Mouse (Mus musculus) right cerebral cortex, adult 18-20 months (tissue): ENCODE measurements around the gene Ptpre.

ENCODE experiments used
- DNase-seq: peaks from one replicate; pipeline ENCODE4 v3.0.0; 2022; ENCODE audit warnings: mixed read lengths

Ptpre gene

DNA sequence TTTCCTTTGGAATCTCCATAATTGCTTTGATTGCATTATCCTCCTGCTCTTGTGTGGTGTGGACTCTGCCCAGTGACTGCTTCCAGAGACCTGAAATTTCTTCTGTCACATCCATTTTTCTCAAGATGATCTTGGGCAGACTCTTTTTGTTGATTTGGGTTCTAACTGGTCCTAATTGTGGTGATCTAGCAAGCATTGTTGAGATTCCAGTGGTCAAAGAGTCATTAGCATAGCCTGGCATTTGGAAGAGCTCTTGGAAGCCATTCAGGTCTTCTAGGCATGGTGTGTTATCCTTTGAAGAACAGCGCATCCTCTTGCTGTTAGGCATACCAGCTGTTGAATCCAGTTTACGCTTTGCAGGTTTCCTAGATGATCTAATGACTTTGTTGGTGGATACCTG is 161.1 kb downstream of the Ptpre start:
- no peak for DNase-seq

DNA sequence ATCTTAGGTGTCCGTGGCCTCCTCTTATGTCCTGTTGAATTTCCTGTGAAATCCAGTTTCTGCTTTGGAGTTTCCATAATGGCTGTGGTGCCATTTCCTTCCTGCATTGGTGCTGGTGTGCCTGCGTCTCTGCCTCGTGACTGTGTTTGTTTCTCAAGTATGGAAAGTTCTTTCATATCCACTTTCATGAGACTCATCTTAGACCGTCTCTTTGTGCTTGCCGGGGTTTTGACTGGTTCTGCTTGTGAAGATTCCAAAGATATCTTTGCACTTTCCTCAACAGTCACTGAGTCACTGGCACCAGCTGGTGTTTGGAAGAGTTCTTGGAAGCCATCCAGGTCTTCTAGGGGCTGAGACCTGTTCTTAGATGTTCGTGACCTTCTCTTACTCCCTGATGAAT is 162.1 kb downstream of the Ptpre start:
- peak; percentile 8 for DNase-seq

DNA sequence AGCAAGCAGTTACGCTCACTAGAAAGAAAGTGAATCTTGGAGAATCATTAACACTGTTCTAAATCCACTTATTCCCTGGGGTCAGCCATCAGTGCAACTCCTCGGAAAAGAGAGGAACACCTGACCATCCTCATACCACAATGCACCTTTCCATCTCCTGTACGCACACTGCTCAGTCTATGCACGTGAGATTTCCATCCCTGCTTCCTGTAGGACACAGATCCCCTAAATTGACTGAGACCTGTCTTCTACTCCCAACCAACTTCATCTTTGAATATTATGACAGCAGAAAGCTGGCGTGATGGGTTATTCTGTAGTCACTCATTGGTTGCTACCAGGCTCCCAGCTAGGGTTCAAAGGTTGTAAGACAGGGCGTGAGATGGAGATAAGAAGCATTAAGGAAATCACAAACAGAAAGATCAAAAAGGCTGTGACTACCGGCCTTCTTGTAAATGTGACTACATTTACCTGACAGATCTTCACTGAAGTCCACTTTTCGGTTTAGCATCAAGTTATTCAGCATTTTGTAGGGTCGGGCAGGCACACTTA is 166.4 kb downstream of the Ptpre start:
- no peak for DNase-seq

DNA sequence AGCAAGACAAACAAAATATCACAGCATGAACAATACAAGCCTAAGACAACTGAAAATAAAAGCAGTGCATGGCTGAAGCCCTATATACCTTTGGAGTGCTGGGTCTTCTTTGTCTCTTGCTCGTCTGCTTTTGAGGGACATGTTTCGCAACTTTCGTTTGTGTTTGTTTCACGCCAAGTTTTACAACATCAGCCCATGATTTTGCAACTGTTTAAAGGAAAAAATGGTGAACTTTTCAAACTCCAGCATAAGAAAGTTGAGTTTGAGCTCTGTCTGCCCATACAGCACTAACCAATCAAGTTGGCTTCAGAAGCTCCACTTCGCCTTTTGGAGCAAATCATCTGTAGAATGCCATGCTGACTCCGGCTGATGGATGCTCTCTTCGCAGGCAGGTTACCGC is 167.0 kb downstream of the Ptpre start:
- DNase-seq = no peak

DNA sequence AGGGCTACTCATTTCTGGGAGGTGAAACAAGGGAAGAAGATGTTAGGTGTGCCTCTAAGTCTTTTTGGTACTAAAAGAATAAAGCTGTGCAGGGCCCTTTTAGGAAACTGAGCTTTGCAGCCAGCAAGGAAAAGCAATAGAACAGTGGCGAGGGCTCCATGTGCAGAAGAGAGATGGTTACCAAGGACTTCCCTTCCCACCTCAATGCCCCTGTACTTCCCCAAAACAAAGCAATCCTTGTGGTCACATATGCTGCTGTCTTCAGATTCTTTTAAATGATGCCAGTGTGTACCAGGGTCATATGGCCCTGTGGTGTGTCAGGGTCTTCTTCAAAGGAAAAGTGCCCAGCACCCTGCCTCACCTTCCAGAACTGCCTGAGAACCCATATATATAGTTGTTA is 167.8 kb downstream of the Ptpre start:
- no peak for DNase-seq

DNA sequence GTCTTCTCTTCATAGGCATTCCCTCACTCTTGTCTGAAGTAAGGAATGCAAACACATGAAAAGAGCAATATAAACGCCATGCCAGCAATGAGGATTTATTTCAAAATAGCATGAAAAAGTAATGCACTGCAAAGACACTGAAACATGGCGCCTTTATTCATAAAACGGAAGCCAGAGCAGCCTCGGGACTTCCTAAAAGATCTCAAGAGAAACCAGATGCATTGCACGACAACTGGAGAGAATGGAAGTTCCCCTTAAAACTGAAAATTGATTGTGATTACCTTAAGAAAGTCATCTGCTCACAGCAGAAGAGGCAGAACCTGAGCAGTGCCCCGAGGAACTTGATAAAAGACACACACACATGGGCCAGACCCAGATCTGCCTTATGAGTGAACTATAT is 168.5 kb downstream of the Ptpre start:
- DNase-seq = no peak

DNA sequence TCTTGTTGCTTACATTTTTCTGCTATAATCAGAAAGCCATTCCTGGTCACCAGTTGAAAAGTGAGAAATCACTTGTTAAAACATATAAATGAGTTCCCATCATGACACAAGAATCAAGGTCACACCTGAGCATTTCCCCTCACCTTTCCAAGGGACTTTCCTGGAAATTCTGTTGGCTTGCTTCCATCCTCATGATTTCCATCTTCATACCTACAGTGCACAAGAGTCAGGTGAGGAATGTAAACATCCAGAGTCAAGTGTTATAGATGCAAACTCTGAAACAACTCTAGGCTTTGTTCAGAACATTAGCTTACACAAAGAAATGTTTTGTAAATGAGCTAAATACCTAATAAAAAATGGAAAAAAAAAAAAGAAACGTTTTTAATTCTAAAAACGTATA is 173.4 kb downstream of the Ptpre start:
- no peak for DNase-seq

DNA sequence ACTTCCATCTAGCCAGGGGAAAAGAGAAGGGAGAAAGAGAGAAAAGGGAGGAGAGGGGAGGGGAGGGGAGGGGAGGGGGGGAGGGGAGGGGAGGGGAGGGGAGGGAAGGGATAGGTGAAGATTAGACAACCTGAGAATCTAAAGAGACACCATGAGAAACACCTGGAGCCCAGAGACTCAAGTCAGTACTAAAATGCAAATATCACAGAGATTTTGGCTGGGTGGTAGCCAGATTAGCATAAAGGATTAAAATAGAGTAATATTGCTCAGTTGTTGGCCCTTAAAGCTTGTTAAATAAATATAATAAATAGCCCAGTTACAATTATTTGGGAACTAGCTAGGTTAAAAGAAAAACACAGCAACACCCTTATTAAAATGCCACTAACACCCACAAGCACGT is 175.3 kb downstream of the Ptpre start:
- no peak for DNase-seq

DNA sequence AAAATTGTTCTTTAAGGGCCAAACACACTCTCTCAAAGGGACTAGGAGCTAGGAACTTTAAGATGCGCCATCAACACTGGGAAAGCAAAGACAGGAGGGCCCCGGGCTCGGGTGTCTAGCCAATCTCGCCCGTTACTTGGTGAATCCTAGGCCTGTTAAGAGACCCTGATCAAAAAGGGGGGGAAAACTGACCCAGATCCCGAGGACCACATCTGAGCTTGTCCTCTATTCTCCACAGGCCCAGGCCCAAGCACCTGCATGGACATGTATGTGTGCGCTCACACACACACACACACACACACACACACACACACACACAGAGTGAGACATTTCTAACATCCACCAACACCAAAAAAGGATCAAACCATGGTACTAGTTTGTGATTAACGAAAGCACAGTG is 176.0 kb downstream of the Ptpre start:
- no peak for DNase-seq

DNA sequence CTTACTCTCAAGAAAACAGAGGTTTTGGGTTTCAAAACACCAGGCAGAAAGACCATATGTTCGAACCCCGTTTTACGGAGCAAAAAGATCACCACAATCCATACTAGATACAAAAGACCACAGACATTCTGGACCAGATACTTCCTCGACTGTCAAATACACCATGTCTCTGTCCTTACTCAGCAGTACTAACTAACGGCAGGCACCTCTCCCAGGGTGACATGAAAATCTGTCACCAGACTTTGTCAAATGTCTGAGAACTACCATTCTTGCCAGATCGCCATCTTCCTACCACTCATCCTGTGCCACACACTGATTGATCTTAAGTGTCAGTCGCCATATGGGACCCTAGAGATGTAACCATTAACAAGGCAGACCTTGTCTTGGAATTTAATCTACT is 177.9 kb downstream of the Ptpre start:
- no peak for DNase-seq

DNA sequence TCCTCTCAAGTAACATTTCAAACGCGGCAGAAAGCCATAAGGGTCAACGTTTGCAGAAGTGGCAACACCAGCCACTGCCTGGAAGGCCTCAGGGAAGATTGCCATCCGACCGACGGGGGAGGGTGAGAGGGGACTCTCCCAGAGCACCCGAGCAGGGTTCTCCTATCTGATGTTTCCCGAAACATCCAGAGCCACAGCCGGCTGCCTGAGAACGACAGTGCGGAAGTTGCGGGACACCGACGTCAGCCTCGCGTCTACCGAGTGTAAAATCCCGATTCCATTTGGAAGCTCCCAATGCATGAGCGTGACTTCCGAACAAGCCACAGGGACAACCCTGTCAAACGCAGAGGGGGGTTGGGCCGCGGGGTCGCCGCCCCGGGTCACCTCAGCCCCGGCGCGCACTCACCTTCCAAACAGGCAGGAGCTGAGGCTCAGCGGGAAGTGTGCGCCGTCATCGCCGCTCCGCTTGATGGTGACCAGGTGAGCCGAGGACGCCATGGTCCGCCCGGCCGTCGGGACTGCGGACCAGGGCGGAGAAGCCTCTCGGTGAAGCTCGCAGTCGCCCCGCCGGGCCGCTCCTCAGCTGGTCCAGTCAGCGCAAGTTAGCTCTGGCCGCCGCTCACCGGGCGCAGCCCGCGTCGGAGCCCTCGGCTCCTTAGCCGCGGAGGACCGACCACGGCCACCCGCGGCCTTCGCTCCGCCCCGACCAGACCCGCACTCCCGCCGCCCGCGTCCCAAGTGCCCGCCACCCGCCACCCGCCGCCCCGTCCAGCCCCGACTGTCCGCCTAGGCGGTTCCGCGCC is 178.6 kb downstream of the Ptpre start, which contains the start of gene Mki67:
Mki67 (minus strand) TSS at position 720 of the 803 bp plus-strand sequence.
- no peak for DNase-seq

DNA sequence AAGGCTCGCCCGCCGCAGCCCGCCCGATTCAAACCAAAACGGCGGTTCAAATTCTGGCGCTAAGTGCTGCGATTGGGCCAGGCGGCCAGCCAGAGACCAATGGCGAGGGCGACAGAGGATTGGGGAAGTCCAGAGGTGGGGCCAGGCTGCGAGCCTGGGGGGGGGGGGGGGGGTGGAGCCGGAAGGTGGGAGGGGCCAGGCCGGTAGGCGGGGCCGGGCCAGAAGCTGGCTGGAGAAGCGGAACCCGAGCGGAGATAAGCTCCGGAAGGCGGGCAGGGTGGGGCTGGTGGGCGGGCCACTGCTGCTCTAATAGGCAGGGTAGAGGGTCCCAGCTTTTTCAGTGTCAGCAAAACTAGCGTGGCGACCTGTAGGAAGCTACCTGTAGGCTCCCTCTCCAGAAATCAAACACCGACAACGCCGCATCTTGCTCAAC is 179.2 kb downstream of the Ptpre start:
- peak; percentile 81 for DNase-seq

DNA sequence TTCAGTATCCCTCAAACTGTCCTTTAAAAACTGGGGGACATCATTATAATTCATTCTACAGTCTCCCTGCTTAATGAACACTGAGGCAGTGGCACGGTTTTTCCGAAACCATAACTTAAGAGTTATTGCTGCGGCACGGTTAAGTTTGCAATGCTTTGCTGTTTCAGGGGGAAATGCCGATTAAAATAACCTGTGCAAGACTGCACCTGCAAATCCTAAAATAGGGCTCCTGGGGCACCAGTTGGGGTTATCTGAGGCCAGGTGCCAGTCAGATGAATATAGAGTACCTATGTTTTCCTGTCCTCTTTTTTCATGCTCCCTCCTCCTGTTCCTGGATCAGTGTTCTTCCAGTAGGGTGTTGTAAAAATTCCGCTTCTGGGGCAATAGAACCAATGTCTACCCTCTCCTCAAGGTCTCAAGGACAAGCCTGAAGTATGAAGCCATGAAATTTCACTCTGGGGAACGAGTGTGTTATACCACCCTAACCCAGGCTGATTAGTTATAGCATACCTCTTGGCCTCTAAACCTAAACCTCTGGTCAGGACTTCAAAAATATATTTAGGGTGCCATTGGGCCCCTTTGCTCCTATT is 179.8 kb downstream of the Ptpre start:
- no peak for DNase-seq

DNA sequence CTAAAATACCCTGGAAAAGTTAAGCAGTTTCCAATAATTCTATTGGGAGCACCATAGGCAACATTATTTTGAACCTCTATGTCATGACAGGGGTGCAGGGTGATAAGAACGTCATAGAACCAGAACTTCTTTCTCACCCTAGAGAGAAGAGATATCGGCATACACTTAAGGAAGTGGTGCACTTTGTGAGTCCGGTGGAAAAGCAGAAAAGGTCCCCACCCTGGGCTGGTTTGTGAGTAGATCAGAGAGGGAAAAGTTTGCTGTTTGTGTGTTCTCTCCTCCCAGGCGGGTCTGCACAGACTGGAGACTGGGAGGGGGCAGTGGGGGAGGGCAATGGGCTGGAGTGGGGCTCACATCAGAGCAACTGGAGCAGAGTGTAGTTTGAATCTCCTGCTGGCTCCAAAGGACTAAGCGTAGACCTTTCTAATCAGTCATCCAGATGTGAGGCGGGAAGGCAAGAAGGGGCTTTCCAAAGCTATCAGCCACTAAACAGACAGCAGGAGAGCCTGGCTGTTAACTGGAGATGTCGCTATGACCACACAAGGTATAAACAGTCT is 184.2 kb downstream of the Ptpre start:
- DNase-seq = no peak

DNA sequence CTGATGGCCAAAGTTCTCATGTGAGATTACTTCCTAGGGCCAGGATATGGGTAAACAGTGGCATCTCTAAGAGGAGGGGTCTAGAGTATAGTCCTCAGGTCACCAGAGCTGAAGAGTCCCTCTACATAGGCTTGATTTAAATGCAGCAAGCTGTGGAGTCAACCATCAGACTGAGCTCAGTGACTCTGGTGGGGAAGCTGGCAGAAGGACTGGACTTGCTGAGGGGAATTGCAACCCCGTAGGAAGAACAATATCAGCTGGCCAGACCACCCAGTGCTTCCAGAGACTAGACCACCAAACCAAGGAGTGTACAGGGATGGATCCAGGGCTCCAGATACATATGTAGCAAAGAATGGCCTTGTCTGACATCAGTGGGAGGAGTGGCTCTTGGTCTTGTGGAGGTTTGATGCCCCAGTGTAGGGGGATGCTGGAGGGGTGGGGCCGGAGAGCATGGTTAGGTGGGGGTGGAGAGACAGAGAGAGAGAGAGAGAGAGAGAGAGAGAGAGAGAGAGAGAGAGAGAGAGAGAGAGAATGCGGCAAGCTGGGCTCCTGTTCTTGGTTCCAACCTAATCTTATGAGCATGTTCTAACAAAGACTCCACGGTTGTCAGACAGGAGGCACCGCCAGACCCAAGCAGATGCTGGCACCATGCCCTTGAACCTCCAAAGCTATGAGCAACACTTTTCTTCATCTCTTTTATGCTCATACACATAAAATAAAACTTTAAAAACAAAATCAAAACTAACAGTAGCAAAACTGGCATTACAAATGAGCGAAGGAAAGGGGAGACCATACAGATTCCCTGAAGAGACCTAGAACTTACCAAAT is 184.9 kb downstream of the Ptpre start:
- DNase-seq = no peak

DNA sequence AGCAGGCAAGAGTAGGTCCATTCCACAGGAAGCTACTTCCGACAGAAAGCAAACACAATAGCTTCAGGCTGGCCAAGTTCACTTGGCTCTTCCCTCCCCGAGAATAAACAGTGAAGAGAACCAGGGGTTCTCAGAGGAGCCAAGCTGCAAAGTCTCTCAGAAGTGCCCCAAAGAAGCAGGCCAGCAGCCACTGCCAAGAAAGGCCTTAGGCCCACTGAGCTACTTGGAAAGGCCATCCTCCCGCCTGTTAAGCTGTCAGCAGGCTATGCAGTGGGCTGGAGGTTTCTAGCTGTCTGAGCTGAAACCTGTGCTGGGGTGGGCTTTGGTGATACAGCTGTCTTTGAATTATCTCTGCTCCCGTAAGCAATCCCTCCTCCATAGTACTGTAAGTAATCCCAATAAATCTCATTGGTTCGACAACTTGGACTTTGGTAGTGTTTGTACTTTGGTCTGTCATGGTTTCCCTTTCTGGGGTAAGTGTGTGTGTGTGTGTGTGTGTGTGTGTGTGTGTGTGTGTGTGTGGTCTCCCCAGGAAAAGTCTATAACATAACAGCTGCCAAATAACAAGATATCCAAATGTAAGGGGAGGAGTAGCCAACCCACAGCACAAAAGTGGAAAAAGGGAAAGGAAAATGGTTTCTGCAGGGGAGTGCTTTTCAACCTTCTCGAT is 186.5 kb downstream of the Ptpre start:
- no peak for DNase-seq

DNA sequence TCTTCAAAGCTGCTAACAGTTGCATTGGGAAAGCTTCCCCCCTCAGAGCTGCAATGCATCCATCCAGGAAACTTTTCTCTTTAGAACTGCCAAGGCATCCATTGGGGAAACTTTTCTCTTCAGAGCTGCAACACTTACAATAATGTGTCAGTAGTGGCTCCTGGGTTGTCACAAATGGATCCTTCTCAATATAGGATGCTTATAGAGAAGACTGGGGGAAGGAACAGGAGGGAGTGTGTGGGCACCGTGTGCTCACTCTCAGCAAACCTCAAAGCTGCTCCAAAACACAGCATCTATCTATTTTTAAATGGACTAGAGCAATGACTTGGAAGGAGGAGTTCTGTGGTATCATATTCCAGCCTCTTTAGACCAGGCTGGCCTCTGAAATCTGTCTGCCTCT is 189.4 kb downstream of the Ptpre start:
- DNase-seq = peak; percentile 29

DNA sequence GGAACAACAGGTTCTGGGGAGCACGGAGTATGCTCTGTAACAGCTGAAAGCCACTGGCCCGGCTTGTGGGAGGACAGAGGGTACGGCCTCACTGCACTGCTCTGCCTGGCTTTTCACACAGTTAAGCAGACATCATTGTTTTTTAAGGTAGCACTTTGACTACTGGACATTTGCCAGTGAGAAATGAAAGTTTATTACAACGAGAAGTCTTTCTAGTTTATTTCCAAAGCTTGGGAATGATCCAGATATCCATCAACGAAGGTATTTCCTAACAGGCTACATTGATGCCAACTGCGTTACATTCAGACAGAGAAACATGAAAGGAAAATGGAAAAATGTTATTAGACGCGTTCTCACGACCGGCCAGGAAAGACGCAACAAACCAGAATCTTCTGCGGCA is 190.8 kb downstream of the Ptpre start:
- no peak for DNase-seq

DNA sequence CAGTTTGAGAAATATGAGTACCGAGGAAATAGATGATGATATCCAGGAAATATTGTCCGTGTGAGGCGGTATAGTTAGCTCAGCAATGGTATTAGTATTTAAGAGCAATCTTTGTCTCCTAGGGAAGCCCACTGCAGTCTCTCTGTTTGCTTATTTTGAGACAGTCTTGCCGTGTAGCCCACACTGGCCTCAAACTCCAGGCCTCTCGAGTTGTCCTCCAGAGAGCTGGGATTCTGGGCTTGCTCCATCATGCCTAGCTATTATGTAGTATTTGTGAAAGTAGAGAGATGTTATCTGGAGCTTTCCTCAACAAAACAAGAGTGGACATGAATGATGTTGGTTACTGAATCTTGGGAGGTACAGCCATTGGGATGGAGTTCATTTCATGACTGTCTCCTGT is 197.1 kb downstream of the Ptpre start:
- DNase-seq = no peak

DNA sequence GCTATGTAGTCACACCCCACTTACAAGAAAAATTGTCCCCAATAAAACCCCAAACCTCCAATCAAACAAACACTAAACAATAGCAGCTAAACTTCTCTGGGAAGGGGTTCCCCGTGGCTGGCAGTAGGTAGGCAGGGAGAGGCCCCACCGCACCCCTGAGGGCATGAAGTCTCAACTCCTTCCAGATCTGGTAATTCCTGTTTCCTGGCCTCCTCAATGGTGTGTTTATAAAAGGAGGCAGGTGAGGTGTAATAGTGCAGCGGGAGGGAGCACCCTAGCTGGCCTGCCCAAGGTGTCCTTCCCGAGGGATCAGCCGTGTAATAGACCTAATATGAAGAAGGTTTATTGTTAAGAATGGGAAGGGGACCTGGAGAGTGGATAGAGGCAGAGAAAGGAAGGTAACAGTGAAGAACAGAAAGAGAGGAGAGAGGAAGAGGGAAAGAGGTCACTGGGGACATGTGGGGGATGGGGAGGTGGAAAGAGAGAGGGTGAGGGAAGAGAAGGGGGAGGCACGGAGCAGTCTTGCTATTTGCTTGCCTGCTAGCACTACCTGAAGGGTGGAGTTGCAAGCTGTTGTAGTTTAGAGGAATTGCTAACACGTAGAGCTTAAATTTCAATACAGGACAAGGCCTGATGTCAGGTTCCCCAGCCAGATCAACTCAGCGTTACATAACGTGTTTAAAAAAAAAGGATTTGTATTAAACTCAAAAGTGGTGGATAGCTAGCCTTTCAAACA is 197.8 kb downstream of the Ptpre start:
- no peak for DNase-seq
